Mouse (Mus musculus) olfactory bulb, adult 2 months (tissue): ENCODE data around the gene Kcnn1.

ENCODE experiments used
- CTCF ChIP-seq: fragments of 200-500 bp; IDR thresholded peaks from 2 replicates; pipeline ENCODE4 v1.5.1; 2012; ENCODE audit warnings: low read depth, mild to moderate bottlenecking, low read length, moderate library complexity; ENCODE audit not compliant: insufficient read depth
- POLR2A ChIP-seq: fragments of 200-500 bp; IDR thresholded peaks from 2 replicates; pipeline ENCODE4 v1.6.1; 2012; ENCODE audit warnings: mild to moderate bottlenecking, low read depth, low read length, moderate library complexity; ENCODE audit not compliant: insufficient read depth

DNA sequence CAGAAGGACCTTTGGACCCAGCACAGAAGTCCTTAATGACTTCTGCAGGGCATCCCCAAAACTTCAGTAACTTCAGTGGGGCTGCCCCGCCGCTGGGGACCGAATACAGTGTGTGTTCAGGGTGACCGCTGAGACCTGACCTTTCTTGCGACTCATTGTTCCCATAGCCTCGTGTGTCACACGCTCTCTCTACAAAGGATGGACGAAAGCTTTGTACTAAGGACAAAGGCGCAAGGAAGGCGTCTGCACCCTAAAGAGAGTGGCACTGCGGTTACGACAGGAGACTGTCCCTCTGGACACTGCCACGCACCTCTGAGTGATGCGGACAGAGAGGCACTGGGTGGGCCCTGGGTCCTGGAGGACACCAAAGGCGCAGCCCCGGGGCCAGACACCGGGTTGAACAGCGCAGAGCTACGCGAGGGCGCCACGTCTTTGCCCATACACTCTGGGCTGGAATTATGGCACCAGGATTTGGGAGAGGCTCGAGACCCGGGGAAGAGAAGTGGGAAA lies 1.7 kb upstream of the Kcnn1 start:
- TF ChIP-seq POLR2A = no peak
- TF ChIP-seq CTCF = no peak
